Mouse (Mus musculus) heart, embryonic 12.5 days (tissue): ENCODE data around the gene Tjap1. TPM values are rescaled to one million over a fixed set of nuclear protein-coding genes. Genes with fewer than 3 reads are reported as not detected.
A peak's percentile ranks its signal among the peaks of the same experiment; 100 is the strongest.

ENCODE experiments used
- ATAC-seq: fragments of 200-750 bp; cut with Nextera tagmentation; 2 replicates; pipeline ENCODE4 v1.8.0; 2017; ENCODE audit warnings: moderate TSS enrichment, moderate library complexity; ENCODE audit not compliant: insufficient number of reproducible peaks, low FRiP score
- H3K27ac ChIP-seq: fragments of 300-500 bp; sonication (generic); 2 replicates; pipeline ENCODE4 v1.5.1; 2016; ENCODE audit warnings: mild to moderate bottlenecking, moderate library complexity; ENCODE audit not compliant: poor library complexity, severe bottlenecking
- H3K27me3 ChIP-seq: fragments of 300-500 bp; sonication (generic); replicated peaks from 2 replicates; pipeline ENCODE4 v1.6.1; 2016; ENCODE audit warnings: mild to moderate bottlenecking, moderate library complexity
- H3K36me3 ChIP-seq: fragments of 300-500 bp; sonication (generic); 2 replicates; pipeline ENCODE4 v1.6.1; 2016; ENCODE audit warnings: mild to moderate bottlenecking, moderate library complexity
- H3K4me1 ChIP-seq: fragments of 300-500 bp; sonication (generic); replicated peaks from 2 replicates; pipeline ENCODE4 v1.6.1; 2016; ENCODE audit warnings: mild to moderate bottlenecking
- H3K4me2 ChIP-seq: fragments of 300-500 bp; sonication (generic); 2 replicates; pipeline ENCODE4 v1.6.1; 2016; ENCODE audit warnings: mild to moderate bottlenecking, moderate library complexity
- H3K4me3 ChIP-seq: fragments of 300-500 bp; sonication (generic); 2 replicates; pipeline ENCODE4 v1.5.1; 2016; ENCODE audit warnings: mild to moderate bottlenecking
- H3K9ac ChIP-seq: fragments of 300-500 bp; sonication (generic); 2 replicates; pipeline ENCODE4 v1.6.1; 2016; ENCODE audit warnings: mild to moderate bottlenecking, moderate library complexity
- H3K9me3 ChIP-seq: fragments of 300-500 bp; sonication (generic); replicated peaks from 2 replicates; pipeline ENCODE4 v1.6.1; 2016; ENCODE audit warnings: mild to moderate bottlenecking, moderate library complexity
- WGBS: fragments of 180-500 bp; shearing (Covaris S2); methylation state at CpG from one replicate; pipeline ENCODE4 v1.1.7; 2016; 5-methylcytosine and 5-hydroxymethylcytosine counted together
- polyA plus RNA-seq: library from polyadenylated mRNA; unstranded; fragments of >200 nt; fragmentation: Nextera tagmentation; extraction: Ambion mirVana; gene quantifications from 2 replicates; pipeline ENCODE4 v1.2.1, GENCODE M21; 2016

Tjap1 gene
- polyA plus RNA-seq, 1 experiment from 2014 or later = 44.1 TPM

GRCm38 (mm10) chr17:46306956-46307355 is 24.1 kb upstream of the Tjap1 start:
- Histone ChIP-seq H3K4me2 (no peak overlapping the region), H3K27ac (no peak overlapping the region), H3K9ac (no peak overlapping the region), H3K9me3 (no peaks in the 10 kb centered on the region), H3K27me3 (peaks cover 9% of the 10 kb centered on the region; the same call in 1 of the 2 replicates), H3K36me3 (peaks cover 23% of the 10 kb centered on the region), H3K4me3 (no peak overlapping the region), H3K4me1 (peaks cover 15% of the 10 kb centered on the region)
- WGBS = 88% methylated on average over 15 of the region's 15 CpGs
- ATAC-seq = no peak

GRCm38 (mm10) chr17:46304184-46304583 is 21.4 kb upstream of the Tjap1 start:
- no peak for ATAC-seq
- H3K36me3 ChIP-seq = peaks cover 23% of the 10 kb centered on the region
- H3K4me1 ChIP-seq = peaks cover 7% of the 10 kb centered on the region; the same call in 1 of the 2 replicates
- no peak overlapping the region for H3K4me2 ChIP-seq
- WGBS = 87% methylated on average over 9 of the region's 9 CpGs
- no peak overlapping the region for H3K9ac ChIP-seq
- H3K27ac ChIP-seq = no peak overlapping the region
- H3K4me3 ChIP-seq = no peak overlapping the region
- no peaks in the 10 kb centered on the region for H3K9me3 ChIP-seq
- peaks cover 34% of the 10 kb centered on the region for H3K27me3 ChIP-seq

GRCm38 (mm10) chr17:46301892-46302291 is 19.1 kb upstream of the Tjap1 start:
- Histone ChIP-seq H3K9ac (no peak overlapping the region), H3K36me3 (peaks cover 21% of the 10 kb centered on the region), H3K4me1 (peaks cover 26% of the 10 kb centered on the region), H3K27me3 (peaks cover 56% of the 10 kb centered on the region), H3K4me2 (no peak overlapping the region), H3K4me3 (no peak overlapping the region), H3K9me3 (no peaks in the 10 kb centered on the region), H3K27ac (no peak overlapping the region)
- ATAC-seq = no peak
- WGBS = 70% methylated on average over 12 of the region's 12 CpGs

- WGBS = under 1% methylated on average over 46 of the region's 48 CpGs
- peak overlapping the region; percentile 75 for H3K9ac ChIP-seq
- peaks cover 80% of the 10 kb centered on the region for H3K27me3 ChIP-seq
- H3K4me3 ChIP-seq = peak overlapping the region; percentile 62
- no peaks in the 10 kb centered on the region for H3K9me3 ChIP-seq
- peak overlapping the region; percentile 99 for H3K4me2 ChIP-seq
- peak; percentile 75 for ATAC-seq
- H3K36me3 ChIP-seq = no peaks in the 10 kb centered on the region
- H3K27ac ChIP-seq = no peak overlapping the region
- peaks cover 20% of the 10 kb centered on the region for H3K4me1 ChIP-seq
Measured at GRCm38 (mm10) chr17:46298220-46298913, 15.5 kb upstream of the Tjap1 start.

- H3K4me1 ChIP-seq = peaks cover 20% of the 10 kb centered on the region
- peak; percentile 28; the same call in 1 of the 2 replicates for ATAC-seq
- peak within 1 kb of the TSS; percentile 62 for H3K4me3 ChIP-seq
- H3K4me2 ChIP-seq = peak within 1 kb of the TSS; percentile 99
- no peak within 1 kb of the TSS for H3K27ac ChIP-seq
- WGBS = 2% methylated on average over 84 of the region's 86 CpGs
- H3K36me3 ChIP-seq = no peaks in the 10 kb centered on the region
- H3K27me3 ChIP-seq = peaks cover 84% of the 10 kb centered on the region
- H3K9ac ChIP-seq = peak within 1 kb of the TSS; percentile 75
- H3K9me3 ChIP-seq = no peaks in the 10 kb centered on the region
Measured at GRCm38 (mm10) chr17:46297364-46298219, 14.8 kb upstream of the Tjap1 start, which contains the start of gene Dlk2. TSS of gene Dlk2 (plus strand) at chr17:46297421.

- WGBS = 9% methylated on average over 6 of the region's 6 CpGs
- peak overlapping the region; percentile 99 for H3K4me2 ChIP-seq
- peaks cover 89% of the 10 kb centered on the region for H3K27me3 ChIP-seq
- H3K27ac ChIP-seq = no peak overlapping the region
- H3K9me3 ChIP-seq = no peaks in the 10 kb centered on the region
- ATAC-seq = no peak
- H3K4me1 ChIP-seq = peaks cover 20% of the 10 kb centered on the region
- 0 out of 2 replicates have a peak overlapping the region, but pooled peaks have one; percentile 75 for H3K9ac ChIP-seq
- H3K4me3 ChIP-seq = peak overlapping the region; percentile 62
- H3K36me3 ChIP-seq = no peaks in the 10 kb centered on the region
Measured at GRCm38 (mm10) chr17:46297028-46297363, 14.2 kb upstream of the Tjap1 start.

GRCm38 (mm10) chr17:46296601-46297000 is 13.8 kb upstream of the Tjap1 start:
- WGBS = 40% methylated on average over 6 of the region's 6 CpGs
- Histone ChIP-seq H3K4me3 (no peak overlapping the region), H3K4me2 (no peak overlapping the region)

GRCm38 (mm10) chr17:46287678-46288095 is 4.9 kb upstream of the Tjap1 start:
- H3K27me3 ChIP-seq = peaks cover 5% of the 10 kb centered on the region; the same call in 1 of the 2 replicates
- no peak overlapping the region for H3K4me2 ChIP-seq
- no peak overlapping the region for H3K27ac ChIP-seq
- no peak overlapping the region for H3K4me3 ChIP-seq
- H3K9ac ChIP-seq = no peak overlapping the region
- H3K36me3 ChIP-seq = no peaks in the 10 kb centered on the region
- H3K4me1 ChIP-seq = peaks cover 11% of the 10 kb centered on the region; the same call in 1 of the 2 replicates
- peak; percentile 63 for ATAC-seq
- WGBS = 48% methylated on average over 11 of the region's 11 CpGs
- no peaks in the 10 kb centered on the region for H3K9me3 ChIP-seq

More at GRCm38 (mm10) chr17:46296601-46297000, 13.8 kb upstream of the Tjap1 start:
- Histone ChIP-seq H3K9me3 (no peaks in the 10 kb centered on the region), H3K9ac (no peak overlapping the region), H3K27ac (no peak overlapping the region), H3K4me1 (peaks cover 20% of the 10 kb centered on the region), H3K36me3 (no peaks in the 10 kb centered on the region), H3K27me3 (peaks cover 85% of the 10 kb centered on the region)
- ATAC-seq = no peak

- Histone ChIP-seq H3K9ac (no peak overlapping the region), H3K9me3 (no peaks in the 10 kb centered on the region), H3K36me3 (peaks cover 5% of the 10 kb centered on the region), H3K4me1 (peaks cover 24% of the 10 kb centered on the region), H3K27ac (no peak overlapping the region), H3K4me3 (no peak overlapping the region), H3K4me2 (no peak overlapping the region), H3K27me3 (no peaks in the 10 kb centered on the region; the same call in 1 of the 2 replicates)
- WGBS = 54% methylated on average over 6 of the region's 6 CpGs
- ATAC-seq = no peak
Measured at GRCm38 (mm10) chr17:46285407-46285806, 2.6 kb upstream of the Tjap1 start.

GRCm38 (mm10) chr17:46284653-46285052 is 1.8 kb upstream of the Tjap1 start:
- Histone ChIP-seq H3K9me3 (no peaks in the 10 kb centered on the region), H3K9ac (no peak overlapping the region), H3K4me2 (no peak overlapping the region), H3K4me1 (peaks cover 24% of the 10 kb centered on the region), H3K36me3 (peaks cover 12% of the 10 kb centered on the region), H3K27me3 (no peaks in the 10 kb centered on the region; the same call in 1 of the 2 replicates), H3K4me3 (no peak overlapping the region), H3K27ac (no peak overlapping the region)
- WGBS = 67% methylated on average over 7 of the region's 7 CpGs
- no peak for ATAC-seq

GRCm38 (mm10) chr17:46283911-46284310 is 1.1 kb upstream of the Tjap1 start:
- 82% methylated on average over 8 of the region's 8 CpGs for WGBS
- no peak overlapping the region for H3K9ac ChIP-seq
- no peak overlapping the region for H3K4me3 ChIP-seq
- no peak for ATAC-seq
- H3K27me3 ChIP-seq = no peaks in the 10 kb centered on the region; the same call in 1 of the 2 replicates
- H3K4me2 ChIP-seq = no peak overlapping the region
- H3K27ac ChIP-seq = no peak overlapping the region
- H3K36me3 ChIP-seq = peaks cover 20% of the 10 kb centered on the region
- H3K9me3 ChIP-seq = no peaks in the 10 kb centered on the region
- H3K4me1 ChIP-seq = peaks cover 26% of the 10 kb centered on the region
